Mouse (Mus musculus) cerebellum, adult 9-11 months (tissue): Measurements from ENCODE around the gene Akain1.
A peak's percentile ranks its signal among the peaks of the same experiment; 100 is the strongest.

ENCODE experiments used
- DNase-seq: peaks from one replicate; pipeline ENCODE4 v3.0.0; 2022

Akain1 gene

DNA sequence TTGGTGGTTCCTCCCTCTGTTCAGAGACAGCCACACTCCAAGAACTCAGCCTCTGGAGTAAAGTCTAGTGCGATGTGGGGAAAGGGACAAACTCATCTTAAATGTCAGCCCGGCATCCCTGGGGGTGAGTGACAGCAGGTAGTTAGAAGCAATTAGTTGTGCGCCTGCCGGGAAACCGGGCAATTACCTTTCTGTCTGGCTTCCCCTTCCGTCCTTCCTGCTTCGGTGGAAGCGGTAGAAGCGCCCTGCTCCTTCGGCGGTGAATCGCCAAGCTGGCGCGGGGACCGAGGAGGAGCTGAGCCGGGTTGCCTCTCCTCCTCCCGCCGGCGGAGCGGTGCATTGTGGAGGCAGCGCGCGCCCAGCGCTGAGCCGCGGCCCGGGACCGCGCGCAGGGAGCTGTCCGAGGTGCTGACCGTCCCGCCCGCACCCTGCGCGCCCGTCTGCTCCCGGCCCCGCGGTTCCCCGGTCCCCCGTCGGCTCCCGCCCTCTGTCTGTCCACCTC, at the start of gene Akain1:
Akain1 (plus strand) TSS at position 337 of the 502 bp plus-strand sequence.
- peak; percentile 76 for DNase-seq

DNA sequence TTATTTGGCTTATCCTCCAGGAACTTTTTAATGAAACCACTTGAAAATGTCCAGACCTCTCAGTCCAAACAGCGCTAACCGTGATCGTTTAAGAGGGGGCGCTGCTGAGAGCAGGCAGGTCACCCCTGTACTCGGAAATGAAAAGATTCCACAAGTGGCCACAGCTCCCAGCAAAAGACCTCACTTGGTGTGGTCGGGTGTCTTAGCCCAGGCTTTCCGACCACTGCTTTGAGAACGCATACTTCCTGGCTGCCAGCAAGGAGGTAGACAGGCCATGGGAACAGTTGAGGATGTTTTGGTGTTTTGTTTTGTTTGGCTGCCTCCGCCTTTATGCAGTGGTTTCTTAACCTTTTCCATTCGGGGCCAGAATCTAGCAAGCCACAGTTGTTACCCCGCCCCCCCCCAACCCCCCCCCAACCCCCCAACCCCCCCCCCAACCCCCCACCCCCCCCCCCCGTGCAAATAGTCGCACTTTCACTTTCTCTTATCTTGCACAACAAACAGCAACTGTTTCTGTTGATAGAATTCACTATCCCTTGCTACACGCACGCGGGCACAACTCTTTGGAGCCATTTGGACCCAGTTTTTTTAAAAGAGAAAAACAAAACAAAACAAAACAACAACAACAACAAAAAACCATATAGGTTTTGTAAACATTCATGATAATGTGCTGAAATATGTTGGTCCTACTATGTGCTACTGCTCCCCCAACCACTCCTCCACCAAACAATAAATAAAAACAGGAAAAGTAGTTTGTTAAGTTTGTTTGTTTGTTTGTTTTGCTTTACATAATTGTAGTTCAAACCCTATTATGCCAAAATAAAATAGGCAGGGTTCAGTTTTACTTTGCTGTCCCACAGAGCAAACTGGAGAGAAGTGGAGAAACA, 42.7 kb upstream of the Akain1 start:
- no peak for DNase-seq

DNA sequence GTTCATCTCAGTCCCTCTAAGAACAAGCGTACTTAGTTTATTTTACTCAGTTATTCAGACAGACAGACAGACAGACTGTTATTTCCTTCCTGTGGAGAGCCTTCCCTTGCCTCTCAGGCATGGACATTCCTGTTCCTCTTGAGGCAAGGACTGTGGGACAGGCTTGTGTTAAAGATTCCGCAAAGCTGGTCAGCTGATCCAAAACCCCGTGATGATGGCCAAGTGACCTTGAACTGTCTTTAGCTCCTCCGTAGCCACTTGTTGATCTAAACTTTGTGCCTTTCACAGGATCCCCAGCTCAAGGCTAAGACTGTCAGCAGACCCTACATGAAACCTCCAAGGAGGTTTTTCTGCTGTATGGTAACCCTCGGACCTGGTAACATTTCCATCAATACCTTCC, 42.0 kb upstream of the Akain1 start:
- DNase-seq: no peak

DNA sequence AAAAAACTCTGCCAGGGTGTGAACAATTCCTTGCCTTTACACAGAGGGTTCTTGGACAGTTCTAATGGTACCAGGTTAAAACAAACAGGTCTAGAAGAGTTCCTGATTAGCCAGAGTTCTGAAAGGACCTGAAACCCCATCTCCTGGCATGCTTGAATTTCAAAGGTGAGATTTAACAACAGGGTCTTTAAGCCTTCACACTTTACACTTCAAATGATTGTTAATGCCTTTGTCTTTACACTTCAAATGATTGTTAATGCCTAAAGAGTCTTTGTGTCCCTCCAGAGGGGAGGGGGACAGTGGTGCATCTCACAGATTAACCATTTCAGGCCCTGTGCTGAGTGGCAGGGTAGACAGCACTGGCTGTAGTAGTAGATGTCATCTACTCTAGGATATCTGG, 41.0 kb upstream of the Akain1 start:
- no peak for DNase-seq

DNA sequence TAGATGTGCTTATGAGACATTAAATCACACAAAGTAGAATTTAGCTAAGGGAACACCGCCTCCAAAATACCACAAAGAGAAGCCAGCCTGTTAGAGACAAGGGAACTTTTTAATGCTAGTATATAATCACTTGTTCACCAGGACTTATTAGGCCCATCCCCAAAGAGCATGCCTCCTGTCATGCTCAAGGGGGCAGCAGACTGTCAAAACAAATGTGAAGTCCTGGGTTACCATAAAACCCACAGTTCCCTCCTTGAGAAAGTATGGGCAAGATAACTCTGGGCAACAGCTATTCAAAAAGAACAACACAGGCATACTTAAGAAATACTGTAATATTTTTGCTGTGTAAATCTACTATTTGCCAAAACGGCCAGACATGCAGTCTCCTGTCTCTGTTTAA, 38.0 kb upstream of the Akain1 start:
- DNase-seq: no peak

DNA sequence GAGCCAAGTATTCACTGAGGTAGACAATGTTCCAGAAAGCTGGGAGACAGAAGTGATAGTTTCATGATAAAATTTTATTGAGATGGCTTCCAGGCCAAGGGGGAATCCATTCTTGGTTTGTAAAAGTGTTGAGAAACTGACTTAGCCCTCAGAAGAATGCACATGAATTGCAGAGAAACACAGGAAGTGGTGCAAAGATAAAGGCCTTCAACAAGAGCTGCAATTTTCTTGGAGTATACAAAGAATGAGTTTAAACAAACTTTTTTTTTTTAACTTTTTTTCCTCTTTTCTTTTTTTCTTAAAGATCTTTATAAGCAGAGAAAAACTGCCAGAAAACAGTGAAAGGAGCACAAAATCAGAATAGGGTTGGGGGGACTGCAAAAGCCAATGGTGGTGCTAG, 23.0 kb upstream of the Akain1 start:
- DNase-seq: no peak

DNA sequence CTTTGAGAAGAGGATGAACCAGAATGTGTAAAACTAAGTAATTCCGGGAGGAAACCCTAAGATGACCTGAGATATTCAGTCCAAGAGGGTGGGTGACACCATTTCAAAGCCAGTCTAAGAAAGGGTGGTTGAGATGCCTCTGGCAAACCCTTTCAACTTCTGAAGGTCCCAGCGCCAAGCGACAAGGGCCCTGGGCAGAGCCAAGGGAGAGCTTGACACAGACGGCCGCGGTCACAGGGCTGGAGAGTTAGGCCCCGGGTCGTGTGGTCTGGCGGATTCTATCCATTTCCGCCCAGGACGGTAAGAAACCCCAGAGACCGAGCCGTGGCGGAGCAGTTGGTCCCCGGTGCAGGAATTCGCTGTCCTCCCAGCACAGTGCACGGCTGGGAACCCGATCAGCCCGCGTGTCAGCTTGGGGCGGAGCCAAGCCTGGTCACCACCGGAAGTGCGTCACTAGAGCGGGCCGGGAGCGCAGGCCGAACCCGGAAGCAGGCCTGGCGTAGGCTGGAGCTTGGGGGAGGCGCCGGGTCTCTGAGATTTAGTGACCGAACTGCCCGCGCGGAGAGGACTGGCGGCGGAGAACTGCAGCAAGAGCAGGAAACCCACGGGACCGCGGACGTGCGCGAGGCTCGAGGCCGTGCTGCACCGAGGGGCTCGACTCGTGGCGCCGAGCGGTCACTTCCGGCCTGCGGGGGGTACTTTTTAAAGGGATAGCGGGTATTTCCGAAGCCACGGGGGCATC, 22.0 kb upstream of the Akain1 start:
- DNase-seq: peak; percentile 95

DNA sequence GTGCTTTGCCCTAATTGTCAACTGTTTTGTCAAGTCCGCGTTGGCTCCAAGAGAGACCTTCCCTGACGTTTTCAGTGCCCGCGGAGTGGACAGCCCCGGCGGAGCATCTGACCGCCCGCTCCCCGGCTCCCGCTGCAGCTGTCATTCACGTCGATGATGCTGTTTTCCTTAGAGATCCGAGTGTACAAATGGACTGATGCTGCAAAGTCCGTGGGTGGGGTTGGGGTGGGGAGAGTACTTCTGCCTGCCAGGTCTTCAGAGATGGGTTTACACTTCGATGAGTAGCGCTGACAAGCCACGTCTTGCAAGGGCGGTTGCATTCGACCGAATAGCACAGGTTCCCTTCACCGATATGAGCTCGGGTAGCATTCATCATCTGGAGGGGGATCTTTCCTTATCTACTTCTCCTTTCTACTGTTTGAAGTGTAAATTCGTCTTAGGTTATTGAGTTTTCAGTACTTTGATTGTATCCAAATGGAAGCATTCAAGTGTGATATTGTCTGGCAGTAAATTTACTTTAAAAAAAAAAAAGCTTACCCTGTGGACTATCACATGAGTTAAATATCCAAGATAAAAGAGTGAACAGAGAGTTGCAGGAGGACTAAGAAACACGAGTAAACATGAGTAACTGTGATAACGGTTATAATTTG, 21.3 kb upstream of the Akain1 start:
- DNase-seq: no peak

DNA sequence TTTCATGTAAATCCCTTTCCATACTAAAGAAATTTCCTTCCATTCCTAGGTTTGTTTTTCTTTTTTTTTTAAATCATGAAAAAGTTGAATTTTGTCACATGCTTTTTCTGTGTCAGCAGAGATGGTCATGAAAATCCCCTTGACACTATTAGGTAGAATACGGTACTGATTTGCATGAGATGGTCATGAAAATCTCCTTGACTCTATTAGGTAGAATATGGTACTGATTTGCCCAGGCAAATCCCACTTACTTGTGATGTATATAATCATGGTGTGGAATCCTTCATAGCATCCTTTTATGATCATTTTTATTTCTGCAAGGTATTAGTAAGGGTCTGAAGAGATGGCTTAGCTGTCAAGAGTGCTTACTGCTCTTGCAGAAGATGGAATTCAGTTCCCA, 17.5 kb upstream of the Akain1 start:
- no peak for DNase-seq

DNA sequence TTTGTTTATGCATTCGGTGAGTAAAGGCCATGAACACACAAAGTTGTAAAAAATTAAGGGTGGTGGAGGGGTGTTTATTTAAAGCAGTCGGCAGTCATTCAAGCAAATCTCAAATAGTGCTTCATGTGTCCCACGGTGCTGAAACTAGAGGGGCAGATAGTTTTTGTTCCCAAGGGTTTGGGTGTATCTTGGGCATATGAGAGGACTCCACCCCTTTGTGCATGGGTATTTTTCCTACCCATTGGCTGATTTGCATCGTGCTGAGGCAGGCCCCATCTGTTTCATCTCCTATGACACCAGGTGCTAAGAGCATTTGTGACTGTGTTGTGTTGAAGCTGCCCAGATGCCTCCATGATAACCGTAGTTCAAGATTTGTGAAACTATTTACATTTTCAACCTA, 1.3 kb upstream of the Akain1 start:
- peak; percentile 10 for DNase-seq

DNA sequence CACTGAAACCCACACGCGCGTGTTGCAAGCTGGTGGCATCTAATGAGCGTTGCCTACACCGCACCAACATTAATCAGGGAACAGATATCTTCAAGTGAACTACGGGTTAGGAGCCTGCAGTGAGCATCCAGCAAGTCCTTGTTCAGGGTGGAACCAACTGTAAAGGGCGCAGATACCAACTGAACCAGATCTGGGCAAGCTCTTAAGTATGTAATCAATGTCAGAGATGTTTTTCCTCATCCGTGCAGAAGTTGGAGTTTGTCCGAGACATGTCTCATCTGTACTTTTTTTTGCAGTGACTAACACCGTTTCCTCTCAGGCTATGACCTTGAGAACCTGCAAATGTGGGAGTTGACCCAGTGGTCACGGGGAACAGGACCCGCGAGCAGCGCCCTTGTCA, 640 bp upstream of the Akain1 start:
- DNase-seq: no peak

DNA sequence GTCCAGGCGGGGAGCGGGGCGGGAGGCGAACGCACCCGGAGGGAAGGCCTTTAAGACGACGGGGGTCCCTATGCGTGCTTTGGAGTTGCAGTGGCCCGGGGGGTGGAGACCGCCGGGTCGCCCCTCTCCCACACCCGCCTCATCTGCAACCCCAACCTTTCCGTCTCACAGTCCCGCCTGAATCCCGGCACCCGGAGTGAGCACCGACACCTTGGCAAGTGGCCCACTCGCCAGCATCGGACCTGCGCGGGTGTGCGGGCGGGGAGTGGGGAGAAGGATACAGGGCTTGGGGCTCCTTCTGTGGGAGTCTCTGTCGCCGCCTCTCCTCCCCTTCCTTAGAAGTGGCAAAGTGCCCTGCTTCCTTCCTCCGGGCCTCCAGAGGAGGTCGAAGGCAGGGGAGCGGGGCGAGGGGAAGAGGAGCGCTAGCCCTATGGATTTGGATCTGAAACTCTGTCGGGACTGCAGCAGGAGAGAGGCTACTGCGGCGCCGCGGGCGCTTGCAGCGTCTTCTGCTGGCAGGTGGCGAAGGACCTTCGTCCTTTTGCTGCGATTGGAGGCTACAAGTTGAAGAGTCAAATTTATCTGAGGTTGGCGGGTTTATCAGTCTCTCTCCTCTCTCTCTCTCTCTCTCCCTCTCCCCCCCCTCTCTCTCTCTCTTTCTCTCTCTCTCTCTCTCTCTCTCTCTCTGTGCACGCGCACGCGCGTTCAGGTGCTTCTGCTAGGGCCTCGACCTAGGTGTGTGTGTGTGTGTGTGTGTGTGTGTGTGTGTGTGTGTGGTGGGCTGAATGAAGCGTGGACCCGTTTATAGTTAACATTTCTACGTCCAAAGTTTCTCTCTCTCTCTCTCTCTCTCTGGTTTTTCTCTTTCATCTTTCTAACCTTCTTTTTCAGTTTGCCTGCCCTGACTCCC, 700 bp downstream of the Akain1 start:
- DNase-seq: peak; percentile 82

DNA sequence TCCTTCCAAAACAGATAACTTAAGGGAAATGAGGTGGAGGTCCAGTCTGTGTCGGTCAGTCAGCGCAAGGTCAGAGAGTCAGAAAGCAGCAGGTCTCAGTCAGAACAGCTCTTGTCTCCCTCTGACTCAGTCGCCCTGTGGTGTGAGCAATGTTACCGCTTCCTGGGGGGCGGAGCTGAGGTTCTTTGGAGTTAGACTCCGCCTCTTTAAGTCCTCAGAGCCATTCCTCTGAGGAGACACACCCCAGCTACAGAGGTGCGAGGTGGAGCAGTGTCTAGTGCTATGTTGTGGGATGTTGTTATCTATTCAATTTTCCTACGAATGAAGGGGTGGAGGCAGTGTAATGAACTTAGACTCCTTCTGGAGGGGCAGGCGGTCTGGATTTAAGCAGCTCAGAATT, 1.9 kb downstream of the Akain1 start:
- peak; percentile 28 for DNase-seq

DNA sequence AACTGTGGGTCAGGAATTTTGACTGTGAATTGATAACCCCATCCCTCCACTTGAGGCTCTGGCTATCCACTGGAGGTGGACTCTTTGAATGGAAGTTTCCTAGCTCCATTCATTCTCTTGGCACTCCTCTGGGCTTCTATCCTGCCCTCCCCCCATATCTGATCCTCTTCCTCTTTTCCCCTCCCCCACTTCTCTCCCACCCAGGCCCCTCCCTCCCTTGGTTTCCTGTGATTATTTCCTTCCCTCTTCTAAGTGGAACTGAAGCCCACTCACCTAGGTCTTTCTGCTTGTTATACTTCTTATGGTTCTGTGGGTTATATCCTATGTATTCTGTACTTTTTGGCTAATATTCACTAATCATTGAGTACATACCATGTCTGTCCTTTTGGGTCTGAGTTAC, 9.6 kb downstream of the Akain1 start:
- DNase-seq: no peak

DNA sequence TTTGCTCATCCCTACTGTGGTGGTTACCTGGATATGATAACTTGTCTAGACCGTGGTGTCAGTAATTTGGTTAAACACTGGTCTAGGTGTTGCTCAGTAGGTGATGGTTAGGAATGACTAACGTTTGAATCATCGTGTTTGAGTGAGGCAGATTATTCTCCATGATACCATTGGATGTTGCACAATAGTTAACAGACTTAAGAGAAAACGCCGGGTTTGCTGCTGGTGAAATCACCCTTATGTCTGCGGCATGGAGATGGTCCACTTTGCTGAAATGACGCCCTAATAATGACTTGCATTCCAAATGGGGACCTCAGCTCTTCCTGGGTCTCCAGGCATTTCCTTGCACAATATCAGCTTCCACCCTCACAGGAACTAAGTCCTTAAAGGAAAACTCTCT, 22.6 kb downstream of the Akain1 start:
- DNase-seq: no peak

DNA sequence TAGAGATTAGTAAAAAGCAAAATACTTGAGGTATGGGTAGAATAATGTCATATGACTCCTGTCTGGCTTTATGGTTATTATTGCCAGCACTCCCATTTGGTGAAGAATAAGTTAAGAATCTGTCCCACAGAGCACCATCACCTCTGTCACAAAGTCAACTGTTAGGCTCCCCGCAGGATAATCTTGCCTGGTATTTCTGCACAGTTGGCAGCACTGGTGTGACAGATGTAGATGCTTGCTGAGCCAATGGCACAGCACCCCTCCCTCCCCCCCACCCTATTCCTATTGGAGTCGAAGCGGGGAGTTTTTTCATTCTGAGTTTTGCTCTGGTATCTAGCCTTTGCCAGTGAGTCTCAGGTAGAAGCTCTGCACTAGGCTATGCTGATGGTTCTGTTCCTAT, 23.9 kb downstream of the Akain1 start:
- no peak for DNase-seq

DNA sequence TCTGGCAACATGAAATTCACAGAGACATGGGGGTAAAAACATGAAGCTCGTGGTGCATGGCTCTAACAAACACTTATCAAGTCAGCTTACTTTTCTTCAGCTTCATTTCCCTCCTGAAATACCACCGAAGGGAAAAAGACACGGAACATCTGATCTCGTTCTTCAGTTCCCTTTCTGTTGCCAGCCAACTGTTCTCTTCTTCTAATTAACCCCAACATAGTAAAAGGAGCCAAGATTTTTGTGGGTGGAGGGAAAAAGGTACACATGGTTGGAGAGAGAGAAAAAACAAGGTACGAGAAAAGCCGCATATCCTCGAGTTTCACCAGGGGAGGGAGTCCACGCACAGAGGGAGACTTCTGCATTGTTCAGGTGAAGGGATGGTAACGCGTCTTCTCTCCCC, 32.0 kb downstream of the Akain1 start:
- no peak for DNase-seq

DNA sequence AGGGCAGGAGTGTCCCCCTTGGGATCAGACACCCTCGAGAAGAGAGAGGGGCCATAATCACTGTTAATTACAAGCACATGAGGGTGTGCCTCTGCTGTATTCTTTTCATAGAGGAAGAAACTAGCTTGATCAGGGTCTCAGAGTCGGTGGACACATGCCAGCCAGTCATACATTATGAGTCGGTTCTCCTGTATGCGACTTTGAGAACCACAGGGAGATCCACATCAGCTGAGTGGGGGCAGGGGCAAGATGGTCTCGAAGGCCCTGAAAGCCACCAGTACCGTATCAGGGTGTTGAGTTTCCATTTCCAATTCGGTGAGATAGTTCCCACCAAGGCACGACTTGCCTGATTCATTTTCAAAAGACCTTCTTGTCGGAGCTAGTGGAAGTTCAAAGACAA, 33.3 kb downstream of the Akain1 start:
- no peak for DNase-seq

DNA sequence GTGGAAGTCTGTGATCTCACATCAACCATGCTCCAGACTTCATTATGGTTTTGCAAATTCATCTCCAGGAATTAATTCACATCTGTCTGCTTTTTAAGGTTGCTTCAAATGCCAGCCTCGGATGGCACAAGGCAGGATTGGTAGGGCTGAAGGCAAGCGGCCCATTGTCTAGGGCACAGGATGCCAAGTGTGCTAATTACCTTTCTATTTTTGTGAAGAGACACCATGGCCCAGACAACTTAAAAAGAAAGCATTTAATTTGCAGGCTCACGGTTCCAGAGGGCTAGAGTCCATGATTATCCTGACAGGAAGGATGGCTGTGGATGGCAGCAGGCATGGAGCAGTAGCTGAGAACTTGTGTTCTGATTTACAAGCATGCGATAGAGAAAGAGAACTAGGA, 35.0 kb downstream of the Akain1 start:
- DNase-seq: no peak

DNA sequence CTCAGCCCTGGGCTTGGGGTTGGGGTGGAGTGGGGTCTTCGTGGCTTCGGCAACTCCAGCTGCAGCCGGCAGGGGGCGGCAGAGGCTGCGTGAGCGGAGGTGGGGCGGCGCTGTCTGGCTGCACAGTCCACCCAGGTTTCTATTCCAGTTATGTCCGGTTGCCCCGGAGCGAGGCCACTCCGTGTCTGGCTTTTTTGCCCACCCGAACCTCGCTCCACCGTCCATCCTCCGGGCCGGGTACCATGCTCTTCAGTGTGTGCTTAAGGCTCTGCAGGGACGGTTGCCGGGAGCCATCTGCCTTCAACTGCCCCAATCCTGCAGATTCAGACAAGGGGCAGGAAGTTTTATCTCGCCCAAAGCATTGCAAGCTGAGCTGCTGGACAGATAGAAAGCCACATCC, 36.3 kb downstream of the Akain1 start:
- DNase-seq: peak; percentile 30

DNA sequence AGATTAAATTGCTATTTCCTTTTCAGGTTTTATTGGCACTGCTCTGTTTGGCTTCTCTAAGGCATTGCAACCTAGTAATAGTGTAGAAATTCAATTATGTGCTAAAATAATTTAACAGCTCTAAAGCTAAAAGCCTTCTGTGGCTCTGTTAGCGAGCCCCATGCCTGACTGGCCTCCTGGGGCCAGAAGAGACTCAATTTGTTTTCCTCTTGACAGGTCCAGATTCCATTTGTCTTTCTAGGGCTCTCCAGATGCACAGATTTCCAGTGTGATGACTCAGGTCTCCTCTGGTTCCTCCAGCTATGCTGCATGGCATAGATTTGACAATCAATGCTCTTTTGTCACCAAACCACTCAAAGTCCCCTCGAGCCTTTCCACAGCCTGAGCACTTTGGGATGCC, 38.4 kb downstream of the Akain1 start:
- DNase-seq: no peak

DNA sequence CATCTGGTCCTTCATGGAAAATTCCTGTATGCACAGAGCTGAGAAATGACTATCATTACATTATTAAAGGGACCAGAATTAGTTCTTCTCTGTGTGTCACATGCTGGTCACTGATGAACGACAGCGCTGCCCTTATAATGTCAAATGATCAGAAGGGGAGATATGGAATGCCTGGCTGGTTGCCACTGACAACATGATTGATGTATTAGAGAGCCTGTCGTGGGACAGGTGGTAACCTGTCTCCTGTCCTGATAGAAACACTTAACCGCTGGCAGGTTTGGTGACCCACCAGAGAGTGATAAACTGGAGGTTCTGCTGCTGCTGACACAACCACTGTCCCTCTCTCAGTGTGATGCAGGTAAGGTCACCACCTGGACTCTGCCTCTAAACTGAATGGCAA, 40.1 kb downstream of the Akain1 start:
- no peak for DNase-seq

DNA sequence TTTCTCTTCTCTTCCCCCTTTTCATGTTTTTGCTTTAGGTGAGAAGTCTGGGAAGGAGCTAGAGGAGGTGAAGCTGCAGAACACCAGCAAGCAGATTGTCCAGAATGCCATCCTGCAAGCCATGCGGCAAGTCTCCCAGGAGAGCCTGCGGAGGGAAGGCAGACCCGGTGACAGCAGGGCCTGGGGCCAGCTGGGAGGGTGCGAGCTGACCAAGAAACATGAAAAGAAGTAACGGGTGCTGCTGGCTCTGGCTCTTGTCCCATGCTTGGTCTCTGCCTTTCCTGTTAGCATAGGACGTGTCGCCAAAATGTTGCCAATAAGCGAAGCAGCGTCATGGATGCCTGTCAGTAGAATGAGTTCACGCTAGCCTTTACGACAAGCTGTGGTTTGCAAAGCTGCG, 48.0 kb downstream of the Akain1 start:
- DNase-seq: no peak
